Mouse (Mus musculus) MEL (cell line): ENCODE data around the gene Garnl3. TPM values are rescaled to one million over a fixed set of nuclear protein-coding genes. Genes with fewer than 3 reads are reported as not detected.

Experiments
- DNase-seq: peaks from one replicate; pipeline ENCODE4 v3.0.0; 2011; ENCODE audit warnings: low read depth, low spot score
- H3K27ac ChIP-seq: 2 replicates; pipeline ENCODE4 v1.5.1; 2012; ENCODE audit warnings: low read depth, mild to moderate bottlenecking, control low read depth, low read length, moderate library complexity; ENCODE audit not compliant: control insufficient read depth
- H3K27me3 ChIP-seq, 2 experiments: fragments of 150-350 bp in 1 of 2; sonication (generic) in 1 of 2; 2 replicates each; pipeline ENCODE4 v1.6.1; 2012; ENCODE audit warnings: low read length in 2 of 2, mild to moderate bottlenecking in 2 of 2, improper control_type of control experiment in 1 of 2, moderate library complexity in 1 of 2; ENCODE audit not compliant: insufficient read depth in 2 of 2, control insufficient read depth in 1 of 2
- H3K36me3 ChIP-seq, 2 experiments: 2 replicates each; pipeline ENCODE4 v1.6.1; 2012 to 2014; ENCODE audit warnings: low read length in 2 of 2, improper control_type of control experiment in 1 of 2, inconsistent platforms in 1 of 2, mild to moderate bottlenecking in 1 of 2; ENCODE audit not compliant: insufficient read depth in 2 of 2, control insufficient read depth in 1 of 2
- H3K4me1 ChIP-seq, 2 experiments: fragments of 150-350 bp in 1 of 2; sonication (generic) in 1 of 2; 2 replicates each; pipeline ENCODE4 v1.6.1; 2012; ENCODE audit warnings: low read length in 2 of 2, improper control_type of control experiment in 1 of 2, mild to moderate bottlenecking in 1 of 2; ENCODE audit not compliant: insufficient read depth in 2 of 2, control insufficient read depth in 1 of 2
- H3K4me3 ChIP-seq, 2 experiments: fragments of 150-350 bp in 1 of 2; sonication (generic) in 1 of 2; 2 replicates each; pipeline ENCODE4 v1.5.1; 2012; ENCODE audit warnings: low read depth in 2 of 2, low read length in 2 of 2, mild to moderate bottlenecking in 2 of 2, moderate library complexity in 2 of 2, control low read depth in 1 of 2, improper control_type of control experiment in 1 of 2; ENCODE audit not compliant: control insufficient read depth in 1 of 2, insufficient read depth in 1 of 2
- H3K79me2 ChIP-seq: 2 replicates; pipeline ENCODE4 v1.6.1; 2012; ENCODE audit warnings: mild to moderate bottlenecking, low read length, moderate library complexity; ENCODE audit not compliant: control insufficient read depth, poor library complexity, insufficient read depth
- H3K9ac ChIP-seq: 2 replicates; pipeline ENCODE4 v1.6.1; 2012; ENCODE audit warnings: low read depth, mild to moderate bottlenecking, control low read depth, low read length, moderate library complexity; ENCODE audit not compliant: control insufficient read depth, poor library complexity, severe bottlenecking
- H3K9me3 ChIP-seq: fragments of 150-350 bp; sonication (generic); replicated peaks from 2 replicates; pipeline ENCODE4 v1.6.1; 2012; ENCODE audit warnings: mild to moderate bottlenecking, low read length, improper control_type of control experiment, moderate library complexity; ENCODE audit not compliant: insufficient read depth
- BHLHE40 ChIP-seq: IDR thresholded peaks from 2 replicates; pipeline ENCODE4 v1.6.1; 2012; ENCODE audit warnings: low read depth, mild to moderate bottlenecking, inconsistent platforms, low read length, improper control_type of control experiment, borderline replicate concordance
- EP300 ChIP-seq, 2 experiments: IDR thresholded peaks; 2 replicates each; pipeline ENCODE4 v1.6.1; 2011; ENCODE audit warnings: improper control_type of control experiment in 2 of 2, low read length in 2 of 2, low read depth in 1 of 2, mild to moderate bottlenecking in 1 of 2
- ETS1 ChIP-seq: IDR thresholded peaks from 2 replicates; pipeline ENCODE4 v1.6.1; 2012; ENCODE audit warnings: low read depth, mild to moderate bottlenecking, inconsistent platforms, low read length, improper control_type of control experiment, moderate library complexity
- GATA1 ChIP-seq: IDR thresholded peaks from 2 replicates; pipeline ENCODE4 v1.6.1; 2011; ENCODE audit warnings: low read depth, low read length, improper control_type of control experiment
- MAX ChIP-seq: IDR thresholded peaks from 2 replicates; pipeline ENCODE4 v1.6.1; 2011; ENCODE audit warnings: low read length, improper control_type of control experiment
- MAZ ChIP-seq: IDR thresholded peaks from 2 replicates; pipeline ENCODE4 v1.6.1; 2012; ENCODE audit warnings: low read depth, mild to moderate bottlenecking, inconsistent platforms, low read length, improper control_type of control experiment
- MYB ChIP-seq: IDR thresholded peaks from 2 replicates; pipeline ENCODE4 v1.6.1; 2011; ENCODE audit warnings: mild to moderate bottlenecking, low read depth, low read length, improper control_type of control experiment
- NELFE ChIP-seq: IDR thresholded peaks from 2 replicates; pipeline ENCODE4 v1.6.1; 2011; ENCODE audit warnings: low read depth, low read length, improper control_type of control experiment
- TBP ChIP-seq: IDR thresholded peaks from 2 replicates; pipeline ENCODE4 v1.8.0; 2011; ENCODE audit warnings: low read depth, low read length, improper control_type of control experiment
- USF1 ChIP-seq: IDR thresholded peaks from 2 replicates; pipeline ENCODE4 v1.6.1; 2014; ENCODE audit warnings: low read depth, mild to moderate bottlenecking, inconsistent platforms, low read length, improper control_type of control experiment, moderate library complexity
- ZKSCAN1 ChIP-seq: IDR thresholded peaks from 2 replicates; pipeline ENCODE4 v1.6.1; 2012; ENCODE audit warnings: low read depth, mild to moderate bottlenecking, inconsistent platforms, low read length, improper control_type of control experiment, moderate library complexity
- ZNF384 ChIP-seq: IDR thresholded peaks from 2 replicates; pipeline ENCODE4 v1.6.1; 2012; ENCODE audit warnings: low read depth, mild to moderate bottlenecking, inconsistent platforms, low read length, improper control_type of control experiment
- polyA plus RNA-seq, 2 experiments: library from polyadenylated mRNA; stranded (reverse) in 1 of 2; unstranded in 1 of 2; fragments of >175 nt in 1 of 2; fragments of >200 nt in 1 of 2; gene quantifications; 2 replicates each; pipeline versions ENCODE4 v1.2.1 to v1.2.4; 2012; ENCODE audit warnings: low replicate concordance in 2 of 2, low read depth in 1 of 2; ENCODE audit not compliant: insufficient read length in 2 of 2, insufficient read depth in 1 of 2, missing spikeins in 1 of 2
- total RNA-seq: library from RNA; depleted of rRNA; stranded (reverse); fragments of 300-350 nt; gene quantifications from 2 replicates; pipeline ENCODE4 v1.2.3, GENCODE M21; 2012

Gene Garnl3
- total and polyA plus RNA-seq, 3 experiments, result 1.5 to 2.3 TPM; not detected in 1

GRCm38 (mm10) chr2:33057514-33057913 lies 73.9 kb downstream of the Garnl3 start:
- Histone ChIP-seq H3K4me3 (no peak overlapping the region), H3K36me3 (no peaks in the 10 kb centered on the region), H3K27me3 (0 out of 4 replicates have a peak, but pooled peaks cover 0 to 1% of the 10 kb centered on the region in 2 experiments), H3K9me3 (no peaks in the 10 kb centered on the region), H3K4me1 (no peaks in the 10 kb centered on the region), H3K79me2 (no peaks in the 10 kb centered on the region), H3K9ac (no peak overlapping the region), H3K27ac (no peak overlapping the region)
- TF ChIP-seq EP300 (IDR thresholded peaks at IDR 0.05; ENCODE audit: low read depth in 1 of 2, low read length in 2 of 2) (no peak), MAZ (no peak), MAX (no peak), TBP (no peak), BHLHE40 (no peak)
- DNase-seq, result no peak

- no peaks in the 10 kb centered on the region for H3K4me1 ChIP-seq
- H3K36me3 ChIP-seq, result no peaks in the 10 kb centered on the region
- no peak overlapping the region for H3K27ac ChIP-seq
- no peaks in the 10 kb centered on the region for H3K9me3 ChIP-seq
- H3K4me3 ChIP-seq, result no peak overlapping the region
- TF ChIP-seq ZNF384 (no peak), NELFE (no peak), MYB (no peak)
- no peak overlapping the region for H3K9ac ChIP-seq
- DNase-seq, result no peak
- 0 out of 4 replicates have a peak, but pooled peaks cover 0 to 1% of the 10 kb centered on the region in 2 experiments for H3K27me3 ChIP-seq
- H3K79me2 ChIP-seq, result no peaks in the 10 kb centered on the region
Observed at GRCm38 (mm10) chr2:33053966-33054365, 77.5 kb downstream of the Garnl3 start.

GRCm38 (mm10) chr2:33047360-33047759 lies 84.1 kb downstream of the Garnl3 start:
- Histone ChIP-seq H3K9me3 (no peaks in the 10 kb centered on the region), H3K79me2 (no peaks in the 10 kb centered on the region), H3K27ac (peak overlapping the region; percentile 12; the same call in 1 of the 2 replicates), H3K36me3 (peaks cover 0 to 21% of the 10 kb centered on the region in 2 experiments; a peak in 2 of 4 replicates), H3K27me3 (no peaks in the 10 kb centered on the region), H3K4me1 (peaks cover 0 to 28% of the 10 kb centered on the region in 2 experiments; a peak in 3 of 4 replicates), H3K4me3 (no peak overlapping the region), H3K9ac (no peak overlapping the region)
- peak; percentile 66 for DNase-seq
- TF ChIP-seq ZKSCAN1 (no peak), GATA1 (peak; percentile 48; the same call in 1 of the 2 replicates), USF1 (no peak), ETS1 (0 out of 2 replicates have a peak, but pooled peaks have one; percentile 30)
